Mouse (Mus musculus) small intestine, adult 2 months (tissue): ENCODE data around the gene Car4. TPM values are rescaled to one million over a fixed set of nuclear protein-coding genes. Genes with fewer than 3 reads are reported as not detected.
A peak's percentile ranks its signal among the peaks of the same experiment; 100 is the strongest.

Experiments
- H3K27ac ChIP-seq: fragments of 200-500 bp; 2 replicates; pipeline ENCODE4 v1.5.1; 2012; ENCODE audit warnings: low read depth, low read length, control low read depth, inconsistent platforms; ENCODE audit not compliant: insufficient read depth
- H3K27me3 ChIP-seq: fragments of 200-500 bp; 2 replicates; pipeline ENCODE4 v1.6.1; 2012; ENCODE audit warnings: mild to moderate bottlenecking, moderate library complexity, low read length, inconsistent platforms; ENCODE audit not compliant: control insufficient read depth, insufficient read depth
- H3K36me3 ChIP-seq: fragments of 200-500 bp; 2 replicates; pipeline ENCODE4 v1.6.1; 2012; ENCODE audit warnings: mild to moderate bottlenecking, low read length, control low read depth, inconsistent platforms; ENCODE audit not compliant: control insufficient read depth, insufficient read depth
- H3K4me1 ChIP-seq: fragments of 200-500 bp; 2 replicates; pipeline ENCODE4 v1.6.1; 2012; ENCODE audit warnings: low read length, inconsistent platforms, mixed read lengths; ENCODE audit not compliant: control insufficient read depth, insufficient read depth, insufficient read length
- H3K4me3 ChIP-seq: fragments of 200-500 bp; 2 replicates; pipeline ENCODE4 v1.5.1; 2012; ENCODE audit warnings: low read depth, mild to moderate bottlenecking, control low read depth, inconsistent platforms, low read length, moderate library complexity
- CTCF ChIP-seq: fragments of 200-500 bp; IDR thresholded peaks from 2 replicates; pipeline ENCODE4 v1.5.1; 2012; ENCODE audit warnings: low read depth, mild to moderate bottlenecking, control low read depth, inconsistent platforms, low read length, moderate library complexity, mixed read lengths; ENCODE audit not compliant: insufficient replicate concordance, insufficient read length; ENCODE audit errors: extremely low read depth
- POLR2A ChIP-seq: fragments of 200-500 bp; IDR thresholded peaks from 2 replicates; pipeline ENCODE4 v1.6.1; 2012; ENCODE audit warnings: low read depth, mild to moderate bottlenecking, control low read depth, inconsistent platforms, low read length, moderate library complexity
- WGBS: fragments of 180-500 bp; shearing (Covaris S2); methylation state at CpG from one replicate; pipeline ENCODE4 v1.1.7; 2018; 5-methylcytosine and 5-hydroxymethylcytosine counted together
- polyA plus RNA-seq: library from polyadenylated mRNA; depleted of rRNA; stranded (reverse); fragments of >200 nt; gene quantifications from 2 replicates; pipeline ENCODE4 v1.2.3, GENCODE M21; 2012; rRNA removed

The Car4 gene
- polyA plus RNA-seq, result 13.9 and 46.7 TPM in 2 replicates

GRCm38 (mm10) chr11:84957591-84958270, at the start of gene Car4:
Gene Car4 (plus strand): TSS chr11:84957786.
- Histone ChIP-seq H3K4me1 (peaks cover 43% of the 10 kb centered on the region), H3K27ac (peak within 1 kb of the TSS; percentile 72; the same call in 1 of the 2 replicates), H3K4me3 (peak within 1 kb of the TSS; percentile 64), H3K27me3 (no peaks in the 10 kb centered on the region), H3K36me3 (no peaks in the 10 kb centered on the region)
- WGBS, result 2% methylated on average over 49 of the region's 49 CpGs
- TF ChIP-seq POLR2A (peak; percentile 43; the same call in 1 of the 2 replicates), CTCF (no peak)

- Histone ChIP-seq H3K4me1 (no peaks in the 10 kb centered on the region), H3K27me3 (no peaks in the 10 kb centered on the region), H3K27ac (no peak overlapping the region), H3K4me3 (no peak overlapping the region), H3K36me3 (peaks cover 61% of the 10 kb centered on the region)
- WGBS, result 93% methylated on average over 6 of the region's 6 CpGs
- TF ChIP-seq CTCF, result no peak
- no peak for TF ChIP-seq POLR2A
Measured at GRCm38 (mm10) chr11:84908480-84908879, 49.1 kb upstream of the Car4 start.

- 73% methylated on average over 4 of the region's 4 CpGs for WGBS
Measured at GRCm38 (mm10) chr11:84910411-84910810, 47.2 kb upstream of the Car4 start.

GRCm38 (mm10) chr11:84914673-84915072, 42.9 kb upstream of the Car4 start:
- H3K4me3 ChIP-seq, result no peak overlapping the region
- 85% methylated on average over 5 of the region's 5 CpGs for WGBS
- no peak for TF ChIP-seq POLR2A
- no peak for TF ChIP-seq CTCF
- no peak overlapping the region for H3K27ac ChIP-seq
- H3K4me1 ChIP-seq, result peaks cover 4% of the 10 kb centered on the region; the same call in 1 of the 2 replicates
- H3K27me3 ChIP-seq, result no peaks in the 10 kb centered on the region
- H3K36me3 ChIP-seq, result peaks cover 18% of the 10 kb centered on the region

More at GRCm38 (mm10) chr11:84910411-84910810, 47.2 kb upstream of the Car4 start:
- H3K36me3 ChIP-seq, result peaks cover 50% of the 10 kb centered on the region
- no peaks in the 10 kb centered on the region for H3K27me3 ChIP-seq
- no peak overlapping the region for H3K4me3 ChIP-seq
- no peaks in the 10 kb centered on the region for H3K4me1 ChIP-seq
- TF ChIP-seq CTCF, result no peak
- no peak for TF ChIP-seq POLR2A
- no peak overlapping the region for H3K27ac ChIP-seq

GRCm38 (mm10) chr11:84916053-84916702, 41.4 kb upstream of the Car4 start, which contains the start of gene Znhit3:
Gene Znhit3 (minus strand): TSS chr11:84916366.
- WGBS, result 3% methylated on average over 34 of the region's 34 CpGs
- H3K27ac ChIP-seq, result no peak within 1 kb of the TSS

GRCm38 (mm10) chr11:84916703-84917300, 40.8 kb upstream of the Car4 start:
- H3K27ac ChIP-seq, result no peak overlapping the region
- 62% methylated on average over 7 of the region's 7 CpGs for WGBS
- no peaks in the 10 kb centered on the region for H3K27me3 ChIP-seq
- TF ChIP-seq POLR2A (no peak), CTCF (no peak)
- peaks cover 3% of the 10 kb centered on the region; the same call in 1 of the 2 replicates for H3K36me3 ChIP-seq
- H3K4me1 ChIP-seq, result peaks cover 4% of the 10 kb centered on the region; the same call in 1 of the 2 replicates
- no peak overlapping the region for H3K4me3 ChIP-seq

More at GRCm38 (mm10) chr11:84916053-84916702, 41.4 kb upstream of the Car4 start, which contains the start of gene Znhit3:
- Histone ChIP-seq H3K4me1 (peaks cover 4% of the 10 kb centered on the region; the same call in 1 of the 2 replicates), H3K36me3 (peaks cover 7% of the 10 kb centered on the region), H3K27me3 (no peaks in the 10 kb centered on the region), H3K4me3 (peak within 1 kb of the TSS; percentile 96)
- TF ChIP-seq POLR2A (no peak), CTCF (no peak)
